Mouse (Mus musculus) midbrain, embryonic 14.5 days (tissue): Measurements from ENCODE around the gene Tmem141. TPM values are rescaled to one million over a fixed set of nuclear protein-coding genes. Genes with fewer than 3 reads are reported as not detected.
A peak's percentile ranks its signal among the peaks of the same experiment; 100 is the strongest.

Experiments used
- ATAC-seq: fragments of 200-750 bp; cut with Nextera tagmentation; 2 replicates; pipeline ENCODE4 v1.8.0; 2017; ENCODE audit warnings: moderate number of reproducible peaks, moderate library complexity; ENCODE audit not compliant: low FRiP score, low TSS enrichment
- DNase-seq: peaks from one replicate; pipeline ENCODE4 v3.0.0-alpha.2; 2015
- H3K27ac ChIP-seq: fragments of 300-500 bp; sonication (generic); replicated peaks from 2 replicates; pipeline ENCODE4 v1.5.1; 2014; ENCODE audit warnings: mild to moderate bottlenecking, low read depth, low read length, moderate library complexity
- H3K27me3 ChIP-seq: fragments of 300-500 bp; sonication (generic); 2 replicates; pipeline ENCODE4 v1.6.1; 2014; ENCODE audit warnings: low read length, control low read depth, mixed read lengths; ENCODE audit not compliant: control insufficient read depth, insufficient read depth
- H3K36me3 ChIP-seq: fragments of 300-500 bp; sonication (generic); 2 replicates; pipeline ENCODE4 v1.6.1; 2014; ENCODE audit warnings: low read length, control low read depth; ENCODE audit not compliant: control insufficient read depth, insufficient read depth
- H3K4me1 ChIP-seq: fragments of 300-500 bp; sonication (generic); 2 replicates; pipeline ENCODE4 v1.6.1; 2014; ENCODE audit warnings: mild to moderate bottlenecking, antibody characterized with exemption, low read length, control low read depth; ENCODE audit not compliant: control insufficient read depth, insufficient read depth
- H3K4me2 ChIP-seq: fragments of 300-500 bp; sonication (generic); 2 replicates; pipeline ENCODE4 v1.6.1; 2014; ENCODE audit warnings: mild to moderate bottlenecking, low read length, moderate library complexity
- H3K4me3 ChIP-seq: fragments of 300-500 bp; sonication (generic); replicated peaks from 2 replicates; pipeline ENCODE4 v1.5.1; 2014; ENCODE audit warnings: low read depth, low read length
- H3K9ac ChIP-seq: fragments of 300-500 bp; sonication (generic); replicated peaks from 2 replicates; pipeline ENCODE4 v1.6.1; 2014; ENCODE audit warnings: mild to moderate bottlenecking, low read length, moderate library complexity
- H3K9me3 ChIP-seq: fragments of 300-500 bp; sonication (generic); 2 replicates; pipeline ENCODE4 v1.6.1; 2016; ENCODE audit warnings: low read length, control low read depth, mixed read lengths; ENCODE audit not compliant: control insufficient read depth
- WGBS: fragments of 180-500 bp; shearing (Covaris S2); extraction: QIAGEN DNeasy Blood & Tissue Kit; methylation state at CpG from one replicate; pipeline ENCODE4 v1.1.7; 2014; 5-methylcytosine and 5-hydroxymethylcytosine counted together
- polyA plus RNA-seq: library from polyadenylated mRNA; unstranded; fragments of >200 nt; fragmentation: Nextera tagmentation; extraction: Ambion mirVana; gene quantifications from 2 replicates; pipeline ENCODE4 v1.2.1, GENCODE M21; 2014

Gene Tmem141
- polyA plus RNA-seq, 1 experiment from 2014 or later, result 38.4 TPM

- H3K36me3 ChIP-seq, result peaks cover 51% of the 10 kb centered on the region
- peaks cover 23% of the 10 kb centered on the region for H3K4me1 ChIP-seq
- no peaks in the 10 kb centered on the region for H3K9me3 ChIP-seq
- ATAC-seq (no peak), DNase-seq (no peak)
- H3K4me3 ChIP-seq, result no peak overlapping the region
- peaks cover 29% of the 10 kb centered on the region for H3K27me3 ChIP-seq
- no peak overlapping the region for H3K4me2 ChIP-seq
- no peak overlapping the region for H3K9ac ChIP-seq
- 0 out of 2 replicates have a peak overlapping the region, but pooled peaks have one; percentile 13 for H3K27ac ChIP-seq
- 76% methylated on average over 6 of the region's 6 CpGs for WGBS
Observed at GRCm38 (mm10) chr2:25583120-25583481, 38.7 kb downstream of the Tmem141 start.

GRCm38 (mm10) chr2:25582466-25583119 lies 39.2 kb downstream of the Tmem141 start:
- Histone ChIP-seq H3K9ac (no peak overlapping the region), H3K27ac (0 out of 2 replicates have a peak overlapping the region, but pooled peaks have one; percentile 13), H3K4me3 (no peak overlapping the region), H3K9me3 (no peaks in the 10 kb centered on the region), H3K4me2 (no peak overlapping the region), H3K27me3 (peaks cover 34% of the 10 kb centered on the region), H3K36me3 (peaks cover 50% of the 10 kb centered on the region), H3K4me1 (peaks cover 27% of the 10 kb centered on the region)
- ATAC-seq (0 out of 2 replicates have a peak, but pooled peaks have one; percentile 29), DNase-seq (peak; percentile 58)
- WGBS, result 52% methylated on average over 12 of the region's 12 CpGs

GRCm38 (mm10) chr2:25581901-25582301 lies 39.9 kb downstream of the Tmem141 start:
- no peak overlapping the region for H3K4me2 ChIP-seq
- H3K27me3 ChIP-seq, result peaks cover 41% of the 10 kb centered on the region
- H3K4me1 ChIP-seq, result peaks cover 29% of the 10 kb centered on the region
- no peaks in the 10 kb centered on the region for H3K9me3 ChIP-seq
- DNase-seq (no peak), ATAC-seq (no peak)
- 41% methylated on average over 6 of the region's 6 CpGs for WGBS
- no peak overlapping the region for H3K27ac ChIP-seq
- no peak overlapping the region for H3K4me3 ChIP-seq
- peaks cover 48% of the 10 kb centered on the region for H3K36me3 ChIP-seq
- H3K9ac ChIP-seq, result no peak overlapping the region; the same call in 1 of the 2 replicates

- peaks cover 45% of the 10 kb centered on the region for H3K36me3 ChIP-seq
- H3K27me3 ChIP-seq, result peaks cover 46% of the 10 kb centered on the region
- ATAC-seq, result peak; percentile 72
- H3K9me3 ChIP-seq, result no peaks in the 10 kb centered on the region
- peak within 1 kb of the TSS; percentile 64 for H3K9ac ChIP-seq
- WGBS, result 5% methylated on average over 19 of the region's 19 CpGs
- peaks cover 29% of the 10 kb centered on the region for H3K4me1 ChIP-seq
- peak within 1 kb of the TSS; percentile 51 for H3K4me3 ChIP-seq
- H3K27ac ChIP-seq, result 0 out of 2 replicates have a peak within 1 kb of the TSS, but pooled peaks have one; percentile 13
- H3K4me2 ChIP-seq, result peak within 1 kb of the TSS; percentile 79
- DNase-seq, result peak; percentile 87
Observed at GRCm38 (mm10) chr2:25581294-25581864, 40.4 kb downstream of the Tmem141 start, which contains the start of gene Ajm1. Gene Ajm1 (minus strand): TSS chr2:25581757.

- Histone ChIP-seq H3K36me3 (peaks cover 40% of the 10 kb centered on the region), H3K27me3 (peaks cover 52% of the 10 kb centered on the region), H3K27ac (no peak overlapping the region), H3K9me3 (no peaks in the 10 kb centered on the region), H3K4me3 (peak overlapping the region; percentile 51), H3K9ac (peak overlapping the region; percentile 64; the same call in 1 of the 2 replicates), H3K4me1 (peaks cover 33% of the 10 kb centered on the region), H3K4me2 (peak overlapping the region; percentile 79)
- no peak; the same call in 1 of the 2 replicates for ATAC-seq
- DNase-seq, result no peak
- 34% methylated on average over 6 of the region's 6 CpGs for WGBS
Observed at GRCm38 (mm10) chr2:25580621-25581101, 41.1 kb downstream of the Tmem141 start.

- WGBS, result 7% methylated on average over 27 of the region's 27 CpGs
- ATAC-seq, result no peak
- Histone ChIP-seq H3K4me3 (peak overlapping the region; percentile 8; the same call in 1 of the 2 replicates), H3K36me3 (peaks cover 32% of the 10 kb centered on the region), H3K4me1 (peaks cover 38% of the 10 kb centered on the region), H3K27me3 (peaks cover 52% of the 10 kb centered on the region), H3K4me2 (peak overlapping the region; percentile 19), H3K9ac (no peak overlapping the region; the same call in 1 of the 2 replicates), H3K27ac (no peak overlapping the region), H3K9me3 (no peaks in the 10 kb centered on the region)
- peak; percentile 81 for DNase-seq
Observed at GRCm38 (mm10) chr2:25579737-25580460, 41.9 kb downstream of the Tmem141 start.

- Histone ChIP-seq H3K27me3 (peaks cover 52% of the 10 kb centered on the region), H3K4me3 (peak overlapping the region; percentile 10; the same call in 1 of the 2 replicates), H3K36me3 (peaks cover 24% of the 10 kb centered on the region), H3K9me3 (no peaks in the 10 kb centered on the region), H3K9ac (peak overlapping the region; percentile 10; the same call in 1 of the 2 replicates), H3K27ac (no peak overlapping the region), H3K4me1 (peaks cover 39% of the 10 kb centered on the region), H3K4me2 (peak overlapping the region; percentile 21; the same call in 1 of the 2 replicates)
- DNase-seq (no peak), ATAC-seq (no peak)
- 5% methylated on average over 77 of the region's 77 CpGs for WGBS
Observed at GRCm38 (mm10) chr2:25578796-25579736, 42.7 kb downstream of the Tmem141 start.
